Mouse (Mus musculus): Measurements from ENCODE around the gene Sgms1.

DNA sequence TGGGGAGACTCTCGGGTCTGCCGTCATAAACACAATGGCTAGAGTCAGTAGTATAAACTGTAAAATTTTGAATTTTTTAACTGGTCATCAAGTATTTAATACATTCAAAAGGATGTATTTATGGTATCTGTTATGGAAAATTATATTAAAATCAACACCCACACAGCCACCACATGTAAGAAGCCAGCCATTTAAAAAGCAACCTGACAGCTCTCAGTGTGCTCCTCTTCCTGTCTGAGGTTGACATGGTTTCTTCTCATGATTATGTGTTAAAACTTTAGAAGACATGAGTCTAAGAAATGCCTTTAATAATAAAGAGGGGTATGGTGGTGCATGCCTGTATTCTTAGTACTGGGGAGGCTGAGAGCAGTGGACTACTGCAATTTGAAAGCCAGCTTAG is 172.8 kb downstream of the Sgms1 start:
- TF ChIP-seq CTCF (IDR thresholded peaks at IDR 0.05; ENCODE audit: extremely low read depth, insufficient read depth, insufficient read length, insufficient replicate concordance) = no peak
- TF ChIP-seq POLR2A (IDR thresholded peaks at IDR 0.05; ENCODE audit: low read depth, low read length) = no peak
